Mouse (Mus musculus): Measurements from ENCODE around the gene Ethe1. TPM values are rescaled to one million over a fixed set of nuclear protein-coding genes. Genes with fewer than 3 reads are reported as not detected.

Gene Ethe1
- polyA plus RNA-seq, 1 experiment from 2014 or later = 17.6 TPM

- WGBS = 92% methylated on average over 10 of the region's 10 CpGs
- H3K4me2 ChIP-seq = no peak overlapping the region
- no peak overlapping the region for H3K9ac ChIP-seq
- ATAC-seq (ENCODE audit: insufficient number of reproducible peaks, low FRiP score) = no peak
- peaks cover 78% of the 10 kb centered on the region for H3K36me3 ChIP-seq
- no peak overlapping the region for H3K4me3 ChIP-seq
- H3K4me1 ChIP-seq (replicated peaks) = 0 out of 2 replicates have a peak, but pooled peaks cover 3% of the 10 kb centered on the region
- H3K27me3 ChIP-seq (replicated peaks) = no peaks in the 10 kb centered on the region
- no peak overlapping the region for H3K27ac ChIP-seq (ENCODE audit: poor library complexity, severe bottlenecking)
- H3K9me3 ChIP-seq (replicated peaks) = no peaks in the 10 kb centered on the region
Measured at GRCm38 (mm10) chr7:24555786-24556185, 31.6 kb upstream of the Ethe1 start.

GRCm38 (mm10) chr7:24561450-24561849, 25.9 kb upstream of the Ethe1 start:
- Histone ChIP-seq H3K36me3 (peaks cover 71% of the 10 kb centered on the region), H3K4me1 (replicated peaks) (no peaks in the 10 kb centered on the region)
- ATAC-seq (ENCODE audit: insufficient number of reproducible peaks, low FRiP score) = no peak

GRCm38 (mm10) chr7:24563191-24563836, 24.0 kb upstream of the Ethe1 start:
- H3K9me3 ChIP-seq (replicated peaks) = no peaks in the 10 kb centered on the region
- ATAC-seq (ENCODE audit: insufficient number of reproducible peaks, low FRiP score) = no peak
- H3K27ac ChIP-seq (ENCODE audit: poor library complexity, severe bottlenecking) = no peak overlapping the region
- no peak overlapping the region for H3K4me3 ChIP-seq
- WGBS = 86% methylated on average over 8 of the region's 8 CpGs
- H3K27me3 ChIP-seq (replicated peaks) = no peaks in the 10 kb centered on the region
- no peaks in the 10 kb centered on the region for H3K4me1 ChIP-seq (replicated peaks)
- H3K36me3 ChIP-seq = peaks cover 87% of the 10 kb centered on the region
- H3K4me2 ChIP-seq = no peak overlapping the region
- no peak overlapping the region for H3K9ac ChIP-seq

More at GRCm38 (mm10) chr7:24561450-24561849, 25.9 kb upstream of the Ethe1 start:
- Histone ChIP-seq H3K27ac (ENCODE audit: poor library complexity, severe bottlenecking) (no peak overlapping the region), H3K4me3 (no peak overlapping the region), H3K4me2 (no peak overlapping the region), H3K27me3 (replicated peaks) (no peaks in the 10 kb centered on the region), H3K9me3 (replicated peaks) (no peaks in the 10 kb centered on the region), H3K9ac (no peak overlapping the region)
- 87% methylated on average over 4 of the region's 4 CpGs for WGBS

- Histone ChIP-seq H3K9me3 (replicated peaks) (no peaks in the 10 kb centered on the region), H3K4me2 (no peak overlapping the region), H3K36me3 (peaks cover 87% of the 10 kb centered on the region), H3K27me3 (replicated peaks) (no peaks in the 10 kb centered on the region), H3K9ac (no peak overlapping the region), H3K4me3 (no peak overlapping the region), H3K4me1 (replicated peaks) (no peaks in the 10 kb centered on the region), H3K27ac (ENCODE audit: poor library complexity, severe bottlenecking) (no peak overlapping the region)
- no peak for ATAC-seq (ENCODE audit: insufficient number of reproducible peaks, low FRiP score)
- 86% methylated on average over 4 of the region's 4 CpGs for WGBS
Measured at GRCm38 (mm10) chr7:24563837-24564206, 23.5 kb upstream of the Ethe1 start.

- 59% methylated on average over 6 of the region's 6 CpGs for WGBS
- H3K36me3 ChIP-seq = peaks cover 84% of the 10 kb centered on the region
Measured at GRCm38 (mm10) chr7:24564607-24565265, 22.6 kb upstream of the Ethe1 start.

GRCm38 (mm10) chr7:24565627-24566026, 21.7 kb upstream of the Ethe1 start:
- Histone ChIP-seq H3K9ac (no peak overlapping the region), H3K27me3 (replicated peaks) (no peaks in the 10 kb centered on the region), H3K36me3 (peaks cover 84% of the 10 kb centered on the region), H3K27ac (ENCODE audit: poor library complexity, severe bottlenecking) (no peak overlapping the region), H3K4me1 (replicated peaks) (no peaks in the 10 kb centered on the region), H3K4me3 (no peak overlapping the region), H3K4me2 (no peak overlapping the region), H3K9me3 (replicated peaks) (no peaks in the 10 kb centered on the region)
- no peak for ATAC-seq (ENCODE audit: insufficient number of reproducible peaks, low FRiP score)
- 85% methylated on average over 11 of the region's 11 CpGs for WGBS

More at GRCm38 (mm10) chr7:24564607-24565265, 22.6 kb upstream of the Ethe1 start:
- Histone ChIP-seq H3K4me3 (no peak overlapping the region), H3K9me3 (replicated peaks) (no peaks in the 10 kb centered on the region), H3K27ac (ENCODE audit: poor library complexity, severe bottlenecking) (no peak overlapping the region), H3K27me3 (replicated peaks) (no peaks in the 10 kb centered on the region), H3K4me1 (replicated peaks) (no peaks in the 10 kb centered on the region), H3K4me2 (no peak overlapping the region), H3K9ac (no peak overlapping the region)
- ATAC-seq (ENCODE audit: insufficient number of reproducible peaks, low FRiP score) = no peak

- H3K36me3 ChIP-seq = peaks cover 84% of the 10 kb centered on the region
- whole genome bisulfite sequencing = 94% methylated on average over 9 of the region's 9 CpGs
Measured at GRCm38 (mm10) chr7:24566206-24566605, 21.1 kb upstream of the Ethe1 start.

GRCm38 (mm10) chr7:24568512-24568911, 18.8 kb upstream of the Ethe1 start:
- Histone ChIP-seq H3K4me3 (no peak overlapping the region), H3K9ac (no peak overlapping the region), H3K4me1 (replicated peaks) (no peaks in the 10 kb centered on the region), H3K36me3 (peaks cover 83% of the 10 kb centered on the region), H3K4me2 (no peak overlapping the region), H3K9me3 (replicated peaks) (no peaks in the 10 kb centered on the region), H3K27me3 (replicated peaks) (no peaks in the 10 kb centered on the region), H3K27ac (ENCODE audit: poor library complexity, severe bottlenecking) (no peak overlapping the region)
- ATAC-seq (ENCODE audit: insufficient number of reproducible peaks, low FRiP score) = no peak
- WGBS = 90% methylated on average over 4 of the region's 4 CpGs

More at GRCm38 (mm10) chr7:24566206-24566605, 21.1 kb upstream of the Ethe1 start:
- H3K4me3 ChIP-seq = no peak overlapping the region
- no peaks in the 10 kb centered on the region for H3K27me3 ChIP-seq (replicated peaks)
- no peak overlapping the region for H3K4me2 ChIP-seq
- no peak overlapping the region for H3K27ac ChIP-seq (ENCODE audit: poor library complexity, severe bottlenecking)
- no peak for ATAC-seq (ENCODE audit: insufficient number of reproducible peaks, low FRiP score)
- H3K9me3 ChIP-seq (replicated peaks) = no peaks in the 10 kb centered on the region
- H3K9ac ChIP-seq = no peak overlapping the region
- no peaks in the 10 kb centered on the region for H3K4me1 ChIP-seq (replicated peaks)

- Histone ChIP-seq H3K36me3 (peaks cover 71% of the 10 kb centered on the region), H3K4me3 (no peak overlapping the region), H3K4me2 (no peak overlapping the region), H3K9me3 (replicated peaks) (no peaks in the 10 kb centered on the region), H3K9ac (no peak overlapping the region), H3K4me1 (replicated peaks) (no peaks in the 10 kb centered on the region), H3K27ac (ENCODE audit: poor library complexity, severe bottlenecking) (no peak overlapping the region), H3K27me3 (replicated peaks) (no peaks in the 10 kb centered on the region)
- no peak for ATAC-seq (ENCODE audit: insufficient number of reproducible peaks, low FRiP score)
- WGBS = 87% methylated on average over 4 of the region's 4 CpGs
Measured at GRCm38 (mm10) chr7:24571071-24571470, 16.3 kb upstream of the Ethe1 start.

- no peak overlapping the region for H3K4me3 ChIP-seq
- ATAC-seq (ENCODE audit: insufficient number of reproducible peaks, low FRiP score) = no peak
- H3K9me3 ChIP-seq (replicated peaks) = no peaks in the 10 kb centered on the region
- H3K4me2 ChIP-seq = no peak overlapping the region
- WGBS = 59% methylated on average over 5 of the region's 5 CpGs
- H3K36me3 ChIP-seq = peaks cover 57% of the 10 kb centered on the region
- H3K9ac ChIP-seq = no peak overlapping the region
- H3K27ac ChIP-seq (ENCODE audit: poor library complexity, severe bottlenecking) = no peak overlapping the region
- H3K4me1 ChIP-seq (replicated peaks) = no peaks in the 10 kb centered on the region
- H3K27me3 ChIP-seq (replicated peaks) = no peaks in the 10 kb centered on the region
Measured at GRCm38 (mm10) chr7:24572455-24572854, 14.9 kb upstream of the Ethe1 start.

GRCm38 (mm10) chr7:24574224-24574796, 13.0 kb upstream of the Ethe1 start:
- H3K27me3 ChIP-seq (replicated peaks) = no peaks in the 10 kb centered on the region
- WGBS = 55% methylated on average over 12 of the region's 12 CpGs
- no peak overlapping the region for H3K9ac ChIP-seq
- H3K4me3 ChIP-seq = no peak overlapping the region
- no peaks in the 10 kb centered on the region for H3K4me1 ChIP-seq (replicated peaks)
- no peak overlapping the region for H3K27ac ChIP-seq (ENCODE audit: poor library complexity, severe bottlenecking)
- H3K9me3 ChIP-seq (replicated peaks) = no peaks in the 10 kb centered on the region
- peaks cover 40% of the 10 kb centered on the region for H3K36me3 ChIP-seq
- no peak for ATAC-seq (ENCODE audit: insufficient number of reproducible peaks, low FRiP score)
- H3K4me2 ChIP-seq = no peak overlapping the region

Data from heart, embryonic 12.5 days (tissue).